Comparison of ENCODE assay signal across 10 mouse cellular contexts in the genomic region with DNA sequence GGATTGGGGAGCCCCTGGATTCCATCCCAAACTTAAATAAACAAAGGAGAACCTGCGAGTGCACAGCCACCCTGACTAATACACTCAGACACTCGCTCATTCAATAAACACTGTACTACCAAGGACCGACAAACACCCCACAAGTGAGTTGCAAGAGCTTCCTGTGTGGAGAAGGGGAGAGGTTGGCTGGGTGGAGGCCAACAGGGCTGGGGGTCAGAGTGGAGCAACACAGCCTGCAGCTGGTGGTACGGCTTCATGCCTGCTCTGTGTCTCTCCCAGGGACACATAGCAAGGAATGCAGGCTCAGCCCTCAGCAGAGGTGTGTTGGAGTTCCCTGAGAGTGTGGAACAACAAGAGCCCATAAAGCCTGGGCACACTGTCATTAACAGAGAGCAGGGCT.
DNase-seq lines count a peak whose midpoint lies in the region; ATAC-seq and TF ChIP-seq lines count a peak whose summit lies in the region.
"Had no signal": no experiment of that assay in that cellular context is flagged by ENCODE, and none has a peak within 500 bp of the region (broad histone marks: within the 10 kb centered on the region; RNA-seq: fewer than 3 reads in every experiment).

No protein-coding gene starts in this region.

- no peak for TF ChIP-seq POLR2A in thymus, adult 2 months (IDR thresholded peaks at IDR 0.05; ENCODE audit: control insufficient read depth, extremely low read depth, insufficient read depth, low read length, poor library complexity)

- peaks cover 48% of the 10 kb centered on the region for H3K36me3 ChIP-seq in heart, embryonic 10.5 days
- 0 out of 2 replicates have a peak, but pooled peaks cover 7% of the 10 kb centered on the region for H3K36me3 ChIP-seq in thymus, adult 2 months (ENCODE audit: control insufficient read depth, insufficient read depth, low read length)
- H3K36me3 ChIP-seq in limb, embryonic 13.5 days: peaks cover 69% of the 10 kb centered on the region
- H3K36me3 ChIP-seq in stomach, embryonic 15.5 days: peaks cover 9% of the 10 kb centered on the region

- no peaks in the 10 kb centered on the region for H3K27me3 ChIP-seq in heart, embryonic 10.5 days (ENCODE audit: insufficient read depth, poor library complexity, severe bottlenecking)
- H3K27me3 ChIP-seq in thymus, adult 2 months (ENCODE audit: control insufficient read depth, insufficient read depth, low read length): no peaks in the 10 kb centered on the region
- H3K27me3 ChIP-seq in limb, embryonic 13.5 days: no peaks in the 10 kb centered on the region
- no peaks in the 10 kb centered on the region for H3K27me3 ChIP-seq in stomach, embryonic 15.5 days (replicated peaks)
- H3K27me3 ChIP-seq: midbrain, embryonic 15.5 days had no signal

- H3K4me3 ChIP-seq in heart, embryonic 10.5 days: no peak overlapping the region
- H3K4me3 ChIP-seq in thymus, adult 2 months (ENCODE audit: control insufficient read depth, insufficient read depth, low read length): no peak overlapping the region
- H3K4me3 ChIP-seq in limb, embryonic 13.5 days: no peak overlapping the region
- H3K4me3 ChIP-seq in stomach, embryonic 15.5 days (replicated peaks): no peak overlapping the region
- H3K4me3 ChIP-seq: midbrain, embryonic 15.5 days had no signal

- TF ChIP-seq CTCF in thymus, adult 2 months (IDR thresholded peaks at IDR 0.05; ENCODE audit: borderline replicate concordance, control insufficient read depth, extremely low read depth, insufficient read depth, low read length, poor library complexity): no peak

- no peak for DNase-seq in heart, embryonic 10.5 days (ENCODE audit: low spot score)
- no peak for DNase-seq in heart, postnatal 10 days
- peak; percentile 21 for DNase-seq in thymus, postnatal 0 days (ENCODE audit: low spot score)
- DNase-seq in thymus, adult 2 months: no peak
- no peak for DNase-seq in retina, embryonic 14.5 days (ENCODE audit: low spot score)
- DNase-seq in spleen, adult 18-20 months: no peak
- DNase-seq: right cerebral cortex, postnatal 14 days had no signal

- WGBS in heart, embryonic 10.5 days: 68% methylated on average over 4 of the region's 4 CpGs
- 16% methylated on average over 4 of the region's 4 CpGs for WGBS in thymus, adult 2 months
- WGBS in limb, embryonic 13.5 days: 38% methylated on average over 4 of the region's 4 CpGs
- WGBS in stomach, embryonic 15.5 days: 12% methylated on average over 4 of the region's 4 CpGs

- H3K4me1 ChIP-seq in heart, embryonic 10.5 days: peaks cover 79% of the 10 kb centered on the region
- peaks cover 20% of the 10 kb centered on the region for H3K4me1 ChIP-seq in thymus, adult 2 months (replicated peaks; ENCODE audit: control insufficient read depth, insufficient read depth, low read length)
- H3K4me1 ChIP-seq in limb, embryonic 13.5 days: peaks cover 67% of the 10 kb centered on the region
- H3K4me1 ChIP-seq in stomach, embryonic 15.5 days: peaks cover 65% of the 10 kb centered on the region

- no peak overlapping the region for H3K9ac ChIP-seq in limb, embryonic 13.5 days
- no peak overlapping the region for H3K9ac ChIP-seq in stomach, embryonic 15.5 days
- H3K9ac ChIP-seq: midbrain, embryonic 15.5 days had no signal

- intact Hi-C loops in heart, postnatal 10 days (cut with DNase I): no loop called here

- ATAC-seq in limb, embryonic 13.5 days (ENCODE audit: low FRiP score, low read depth): no peak
- ATAC-seq in stomach, embryonic 15.5 days (ENCODE audit: insufficient read depth, low FRiP score, low read depth): 0 out of 2 replicates have a peak, but pooled peaks have one; percentile 10
- ATAC-seq: midbrain, embryonic 15.5 days had no signal

- H3K9me3 ChIP-seq in heart, embryonic 10.5 days: no peaks in the 10 kb centered on the region
- H3K9me3 ChIP-seq in limb, embryonic 13.5 days: no peaks in the 10 kb centered on the region
- no peaks in the 10 kb centered on the region for H3K9me3 ChIP-seq in stomach, embryonic 15.5 days
- H3K9me3 ChIP-seq: midbrain, embryonic 15.5 days had no signal

- H3K4me2 ChIP-seq in limb, embryonic 13.5 days (replicated peaks): no peak overlapping the region
- no peak overlapping the region for H3K4me2 ChIP-seq in stomach, embryonic 15.5 days
- H3K4me2 ChIP-seq: midbrain, embryonic 15.5 days had no signal

- H3K27ac ChIP-seq in heart, embryonic 10.5 days: peak overlapping the region; percentile 63; the same call in 1 of the 2 replicates
- H3K27ac ChIP-seq in thymus, adult 2 months (ENCODE audit: control insufficient read depth, insufficient read depth, low read length): no peak overlapping the region
- H3K27ac ChIP-seq in limb, embryonic 13.5 days: peak overlapping the region; percentile 39; the same call in 1 of the 2 replicates
- H3K27ac ChIP-seq in stomach, embryonic 15.5 days: peak overlapping the region; percentile 59
- H3K27ac ChIP-seq: midbrain, embryonic 15.5 days had no signal
